Mouse (Mus musculus) ovary, adult 10 weeks (tissue): ENCODE measurements around the gene Tmem260. TPM values are rescaled to one million over a fixed set of nuclear protein-coding genes. Genes with fewer than 3 reads are reported as not detected.

Source experiments
- polyA plus RNA-seq: library from polyadenylated mRNA; stranded (reverse); fragments of 350-450 nt; fragmentation: Illumina TruSeq; extraction: RNeasy Lipid Tissue Mini Kit (QIAGEN cat#74804); gene quantifications from one replicate; pipeline ENCODE4 v1.2.3, GENCODE M21; 2014

Gene Tmem260
- polyA plus RNA-seq, result 41.6 TPM

DNA sequence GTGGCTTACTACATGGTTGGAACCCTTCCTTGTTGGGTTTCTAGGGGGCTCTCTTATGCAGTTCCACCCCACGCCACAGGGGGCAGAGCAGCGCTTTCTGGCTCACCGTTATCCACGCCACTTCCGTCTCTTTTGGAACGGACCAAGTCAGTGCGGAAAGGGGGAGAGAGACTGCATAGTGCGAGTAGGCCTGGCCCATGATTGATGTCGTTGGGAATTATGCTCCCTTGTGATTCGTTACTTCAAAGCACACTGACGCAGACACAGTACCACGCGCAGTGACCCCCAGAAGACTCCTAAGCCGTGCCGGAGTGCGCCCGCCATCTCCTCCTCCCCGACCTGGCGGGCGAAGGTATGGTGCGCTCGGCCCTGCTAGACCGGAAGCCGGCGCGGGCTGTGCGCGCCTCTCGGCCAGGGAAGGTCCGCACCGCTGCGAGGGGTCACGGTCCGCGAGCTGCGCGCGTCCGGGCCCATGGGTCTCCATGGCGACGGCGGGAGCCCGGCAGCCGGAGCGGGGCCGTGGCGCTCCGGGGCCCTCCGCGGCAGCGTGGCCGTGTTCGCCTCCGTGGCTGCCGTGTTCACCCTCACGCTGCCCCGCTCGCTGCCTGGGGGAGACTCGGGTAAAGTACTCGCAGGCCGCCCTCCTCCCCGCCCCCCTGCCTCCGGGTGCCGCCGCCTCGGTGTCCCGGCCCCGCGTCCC, at the start of gene Tmem260:
Gene Tmem260 (plus strand): TSS at position 141 of the 700 bp plus-strand sequence.

Other genes starting within 250 kb of the Tmem260 start
- not detected for gene Otx2, start 227.7 kb downstream of the Tmem260 start, polyA plus RNA-seq